Mouse (Mus musculus) embryo, embryonic 11.5 days (tissue): Measurements from ENCODE around the gene Aplnr.
A peak's percentile ranks its signal among the peaks of the same experiment; 100 is the strongest.

ENCODE experiments used
- DNase-seq: peaks from one replicate; pipeline ENCODE4 v3.0.0-alpha.2; 2012; ENCODE audit warnings: low read depth, low spot score

The Aplnr gene

DNA sequence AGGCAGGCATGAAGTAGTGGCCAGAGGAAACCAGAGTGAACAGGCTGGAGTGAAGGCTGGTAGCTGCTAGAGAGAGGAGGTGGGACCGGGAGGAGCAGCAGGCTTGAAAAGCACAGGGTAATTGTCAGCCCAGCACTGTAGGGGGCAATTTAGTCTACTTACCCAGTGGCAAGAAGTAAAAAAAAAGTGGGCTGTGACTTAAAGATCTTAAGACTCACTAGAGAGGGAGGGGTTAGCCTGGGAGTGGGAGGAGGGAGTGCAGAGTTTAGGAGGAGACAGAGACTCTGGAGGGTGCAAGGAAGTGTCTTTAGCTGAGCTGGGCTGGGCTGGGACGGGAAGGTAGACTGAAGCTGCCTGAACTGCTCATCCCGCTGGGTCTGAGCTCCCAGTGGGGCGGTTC, at the start of gene Aplnr:
Gene Aplnr (plus strand): TSS at position 137 of the 400 bp plus-strand sequence.
- no peak for DNase-seq

DNA sequence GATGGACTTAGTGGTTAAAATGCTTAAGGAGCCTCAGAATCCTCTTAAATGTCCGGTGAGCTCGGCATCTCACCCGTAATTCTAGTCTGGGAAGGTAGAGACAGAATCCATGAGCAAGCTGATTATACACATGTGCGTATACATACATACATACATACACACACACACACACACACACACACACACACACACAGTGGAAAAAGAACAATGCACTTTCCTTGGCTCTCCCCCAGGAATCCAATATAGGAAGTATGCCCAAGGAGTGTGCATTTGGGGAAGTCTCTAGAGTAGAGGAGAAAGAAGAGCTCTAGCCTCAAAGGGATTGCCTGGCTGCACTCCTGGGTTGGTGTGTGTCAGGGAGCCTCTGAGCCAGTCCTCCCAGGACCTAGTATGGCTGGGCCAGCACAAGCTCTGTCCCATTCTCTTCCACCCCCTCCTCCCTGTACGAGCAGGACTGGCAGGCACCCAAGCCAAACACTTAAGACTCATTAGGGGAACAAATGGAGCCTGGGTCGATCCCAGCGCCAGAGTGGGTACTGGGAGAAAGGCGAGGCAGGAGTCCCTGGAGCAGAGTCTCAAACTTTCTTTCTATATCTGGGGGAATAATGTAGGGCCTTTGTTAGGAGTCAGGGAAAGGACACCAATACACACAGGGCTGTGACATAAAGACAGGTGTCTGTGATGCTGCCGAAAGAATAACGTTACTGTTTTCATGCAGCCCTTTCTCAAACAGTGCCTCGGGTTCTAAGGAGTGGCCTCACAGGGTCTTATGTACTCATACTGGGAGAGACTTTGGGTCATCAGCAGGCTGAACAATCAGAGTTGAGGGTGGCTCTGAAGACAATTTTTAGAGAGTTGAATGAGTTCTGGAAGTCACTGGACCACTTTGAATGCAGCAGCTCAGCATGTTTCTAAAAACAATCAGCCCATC, 47.0 kb upstream of the Aplnr start:
- DNase-seq: no peak

DNA sequence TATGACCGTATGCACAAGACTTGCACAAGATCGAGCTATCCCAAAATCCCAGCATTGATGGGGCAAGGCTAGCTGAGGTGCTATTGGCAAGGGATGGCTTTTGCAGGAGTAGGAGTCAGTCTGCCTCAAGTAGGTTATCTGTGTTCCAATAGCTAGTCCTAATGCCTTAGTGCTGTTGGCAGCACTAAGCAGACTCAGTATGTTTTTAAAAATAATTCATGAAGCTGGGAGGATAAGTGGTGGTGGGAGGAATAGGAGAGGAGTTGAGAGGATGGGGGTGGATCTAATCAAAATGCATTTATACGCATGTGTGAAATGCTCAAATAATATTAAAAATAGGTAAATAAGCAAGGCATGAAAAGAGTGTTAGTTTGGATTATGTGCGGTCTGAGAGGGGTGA, 44.7 kb upstream of the Aplnr start:
- no peak for DNase-seq

DNA sequence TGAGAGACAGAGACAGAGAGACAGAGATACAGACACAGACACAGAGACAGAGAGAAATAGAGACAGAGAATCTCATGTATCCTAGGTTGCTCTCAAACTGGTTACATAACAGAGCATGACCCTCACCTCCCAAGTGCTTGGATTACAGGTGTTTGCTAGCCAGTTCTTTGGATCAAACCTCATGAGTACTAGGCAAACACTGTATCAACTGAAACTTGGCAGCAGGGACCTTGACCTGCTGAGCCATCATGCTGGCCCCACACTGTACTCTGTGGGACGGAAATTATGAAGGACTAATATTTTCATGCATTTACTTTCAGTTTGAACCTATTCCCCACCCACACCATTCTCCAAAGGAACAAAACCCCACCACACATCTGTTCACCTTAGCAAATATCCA, 42.6 kb upstream of the Aplnr start:
- DNase-seq: no peak

DNA sequence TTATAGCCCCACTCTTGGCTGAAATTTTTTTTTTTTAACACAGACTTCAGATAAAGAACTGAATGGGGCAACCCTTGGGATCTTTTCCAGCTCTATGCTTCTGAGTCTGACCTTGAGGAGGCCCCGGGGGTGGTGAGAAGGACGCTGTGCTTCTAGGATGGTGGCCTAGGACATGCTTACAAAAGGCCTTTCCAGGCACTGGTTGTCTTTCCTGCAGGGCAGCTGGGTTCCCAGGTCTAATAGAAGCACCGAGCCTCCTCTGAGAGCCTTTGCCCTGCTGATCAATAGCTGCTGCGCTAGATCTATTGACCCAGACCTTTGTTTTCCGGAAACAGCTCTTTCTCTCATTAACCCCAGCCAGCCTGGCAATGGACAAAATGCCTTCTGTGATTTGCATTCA, 40.1 kb upstream of the Aplnr start:
- DNase-seq: no peak

DNA sequence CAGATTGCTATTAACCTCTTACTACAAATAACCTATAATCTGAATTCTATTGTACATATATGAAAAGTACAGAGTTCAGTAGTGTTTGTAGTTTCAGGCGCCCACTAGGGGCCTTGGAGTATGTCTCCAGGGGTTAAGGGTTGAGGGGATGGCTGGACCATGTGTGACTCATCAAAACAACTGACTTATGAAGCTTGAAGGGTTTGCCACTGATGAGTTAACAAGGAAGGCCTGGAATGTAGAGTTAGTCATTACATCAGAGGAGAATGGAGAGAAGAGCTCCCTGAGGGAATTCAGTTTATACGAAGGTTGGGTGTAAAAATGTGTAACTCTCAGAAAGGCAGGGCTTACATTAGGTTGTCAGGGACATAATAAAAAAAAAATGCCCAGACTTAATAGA, 38.0 kb upstream of the Aplnr start:
- DNase-seq: no peak

DNA sequence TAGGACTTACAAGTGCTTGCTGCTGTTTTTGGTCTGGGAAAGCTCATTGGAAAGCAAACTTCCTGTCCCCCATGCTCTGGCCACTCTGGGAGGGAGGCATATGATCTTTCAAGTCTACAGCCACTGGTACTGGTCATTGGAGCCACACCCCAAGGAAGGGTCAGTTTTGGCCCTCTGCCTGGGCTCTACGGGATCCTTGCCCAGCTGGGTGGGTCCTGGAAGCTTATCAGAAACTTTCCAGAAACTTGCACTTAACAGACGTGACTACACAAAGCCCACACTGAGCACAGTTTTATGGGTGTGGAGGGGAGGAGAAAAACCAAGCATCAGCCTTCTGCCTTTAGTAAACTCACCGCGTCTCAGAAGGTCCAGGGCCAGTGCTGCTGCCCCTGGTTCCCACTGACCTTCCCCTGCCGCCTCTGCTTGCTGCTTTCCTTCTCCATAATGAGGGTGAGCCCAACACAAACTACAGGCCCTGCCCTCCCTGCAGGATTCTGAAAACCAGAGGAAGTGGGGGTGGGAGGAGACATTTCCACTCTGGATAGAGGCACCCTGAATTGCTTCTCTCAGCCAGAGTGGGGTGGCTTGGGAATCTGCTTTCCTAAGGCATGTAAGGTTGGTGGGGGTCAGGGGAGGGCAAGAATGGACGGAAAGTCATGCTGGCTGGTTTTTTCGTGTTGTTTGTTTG, 37.1 kb upstream of the Aplnr start:
- no peak for DNase-seq

DNA sequence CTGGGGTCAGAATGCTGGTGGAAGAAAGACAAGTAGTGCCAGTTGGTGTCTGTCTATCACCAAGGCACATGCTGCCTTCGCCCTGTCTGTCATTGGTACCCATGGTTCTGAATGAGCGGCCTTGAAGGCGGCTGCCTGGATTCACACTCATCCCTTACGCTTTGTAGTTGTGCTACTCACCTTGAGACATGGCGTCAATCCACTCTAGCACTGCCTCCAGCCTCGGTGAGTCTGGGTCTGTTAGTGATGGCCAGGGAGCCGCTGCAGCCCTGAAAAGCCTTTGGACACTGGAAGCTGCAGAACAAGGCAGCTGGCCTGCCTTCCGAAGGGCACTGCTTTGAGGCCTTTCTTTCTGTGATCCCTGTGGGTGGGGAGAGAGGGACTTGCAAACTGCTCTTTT, 32.8 kb upstream of the Aplnr start:
- no peak for DNase-seq

DNA sequence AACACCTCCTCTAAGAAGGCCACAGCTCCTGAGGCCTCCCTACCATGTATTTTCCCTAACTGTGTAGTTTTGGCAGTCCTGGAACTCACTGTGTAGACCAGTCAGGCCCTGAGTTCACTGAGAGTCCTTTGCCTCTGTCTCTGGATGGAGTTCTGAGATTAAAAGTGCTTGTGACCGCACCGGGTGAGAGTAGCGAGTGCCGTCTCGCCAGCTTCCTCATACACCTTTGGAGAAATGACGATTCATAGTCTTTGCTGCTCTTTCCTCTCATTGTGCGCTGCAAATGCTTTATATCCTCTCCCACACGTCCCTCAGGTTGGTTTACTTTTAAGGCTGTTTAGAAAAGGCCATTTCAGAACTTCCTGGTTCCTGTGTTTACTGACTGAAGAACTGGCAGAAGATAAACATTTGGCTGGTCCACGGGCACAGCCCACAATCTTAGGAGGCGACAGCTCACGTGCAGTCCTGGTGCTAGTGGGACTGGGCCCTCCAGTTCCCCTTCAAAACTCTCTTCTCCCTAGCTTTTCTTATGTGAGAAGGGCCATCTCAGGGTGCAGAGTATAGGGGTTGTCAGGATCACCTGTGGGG, 30.5 kb upstream of the Aplnr start:
- no peak for DNase-seq

DNA sequence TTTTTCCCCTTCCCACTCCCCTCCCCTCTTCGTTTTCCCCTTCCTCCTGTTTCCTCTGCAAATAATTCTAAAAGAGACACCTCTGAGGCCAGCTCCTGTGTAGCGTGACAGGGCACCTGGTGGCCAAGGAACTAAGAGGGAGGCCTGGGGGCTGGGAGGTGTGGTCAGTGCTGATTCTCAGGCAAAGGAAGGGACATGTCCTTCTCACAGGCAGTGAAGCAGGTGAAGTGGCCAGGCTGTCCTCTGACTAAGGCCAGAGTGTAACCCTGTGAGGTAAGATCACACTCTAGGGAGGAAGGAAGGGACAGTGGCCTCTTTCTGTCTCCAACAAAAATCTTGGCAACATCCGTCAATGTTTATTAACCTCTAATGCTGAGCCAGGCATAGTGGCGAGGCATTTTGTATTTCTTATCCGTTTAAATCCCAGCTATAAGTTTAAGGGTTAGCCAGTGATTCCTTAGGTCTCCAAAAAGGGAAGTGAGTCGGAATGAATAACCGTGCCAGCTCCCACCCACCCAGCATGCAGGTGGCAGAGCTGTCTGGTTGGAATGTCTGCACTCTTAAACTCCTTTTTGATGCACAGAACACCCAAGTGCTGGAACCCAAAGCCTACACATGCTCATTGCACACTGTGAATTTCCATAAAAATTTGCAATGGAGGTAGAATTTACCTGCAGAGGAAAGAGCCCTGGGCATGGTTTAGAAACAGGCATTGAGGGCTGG, 29.8 kb upstream of the Aplnr start:
- DNase-seq: no peak

DNA sequence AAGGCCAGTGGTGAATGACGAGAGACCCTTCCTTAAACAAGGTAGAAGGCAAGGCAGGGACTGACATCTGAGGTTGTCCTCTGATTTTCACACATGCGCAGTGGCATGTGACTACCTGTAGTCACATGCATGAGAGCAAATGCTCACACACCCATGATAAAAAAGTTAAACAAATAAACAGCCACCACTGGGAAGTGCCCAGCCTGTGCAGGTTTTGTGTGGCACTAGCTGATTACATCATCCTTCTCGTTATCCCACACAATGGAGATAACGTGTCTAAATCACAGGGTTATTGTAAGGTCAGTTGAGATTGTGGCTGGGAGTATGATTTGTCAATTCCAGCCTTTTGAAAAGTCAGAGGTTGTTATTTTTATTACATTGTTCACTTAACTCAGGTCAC, 29.1 kb upstream of the Aplnr start:
- DNase-seq: no peak

DNA sequence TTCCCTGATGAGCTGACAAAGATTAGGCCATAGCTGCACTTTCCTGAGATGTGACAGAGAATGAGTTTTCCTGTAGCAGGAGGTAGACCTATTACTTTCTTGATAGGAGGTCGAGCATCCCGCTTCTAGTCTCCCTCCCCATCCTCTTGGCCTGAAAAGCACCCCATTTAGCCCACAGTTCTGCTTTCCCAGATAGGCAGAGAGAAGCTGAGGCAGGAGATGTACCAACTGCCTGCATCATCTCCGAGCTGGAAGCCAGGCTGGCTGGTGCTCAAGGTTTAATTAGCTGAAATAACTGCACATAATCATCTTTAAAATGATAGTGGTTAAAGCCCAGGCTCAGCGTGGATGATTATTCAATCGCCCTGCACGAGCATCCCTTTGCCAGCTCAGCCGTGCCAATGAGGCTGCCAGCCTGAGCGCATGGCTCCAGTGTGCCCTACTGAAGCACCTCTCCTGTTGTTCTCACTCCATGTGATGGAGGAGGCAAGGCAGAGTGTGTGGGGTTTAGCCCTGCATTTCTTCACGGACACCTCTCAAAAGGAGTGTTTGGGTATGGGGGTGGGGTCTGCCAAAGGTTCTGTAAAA, 25.6 kb upstream of the Aplnr start:
- no peak for DNase-seq

DNA sequence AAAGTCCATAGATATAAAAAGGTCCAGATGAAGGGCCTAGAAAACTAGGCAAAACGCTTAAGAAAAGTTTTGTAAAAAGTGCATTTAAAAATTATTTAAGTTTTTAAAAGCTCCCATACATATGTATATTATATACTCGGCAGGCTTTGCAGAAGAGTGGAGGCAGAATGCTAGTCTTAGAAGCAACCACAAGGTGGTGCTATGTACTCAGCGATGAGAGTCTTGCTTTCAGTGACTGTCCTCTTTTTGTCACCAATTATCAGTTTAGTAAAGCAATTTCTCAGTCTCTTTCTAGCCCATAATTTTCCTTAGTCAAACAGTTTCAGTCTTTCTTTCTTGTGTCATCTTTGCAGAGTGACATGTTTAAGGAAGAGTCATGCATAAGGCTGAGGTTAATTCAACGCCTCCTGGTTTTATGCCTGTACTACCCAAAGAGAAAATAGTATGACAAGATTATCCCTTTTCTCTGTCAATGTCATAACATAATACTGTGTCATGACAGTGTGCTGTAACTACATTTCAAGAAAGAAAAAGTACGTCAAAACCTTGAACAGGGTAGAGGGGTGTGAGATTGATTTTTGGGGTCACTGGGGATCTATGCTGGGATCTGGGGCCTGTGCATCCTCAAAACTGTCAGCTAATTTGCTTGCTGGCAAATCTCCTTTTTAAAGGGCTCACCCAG, 12.7 kb upstream of the Aplnr start:
- peak; percentile 59 for DNase-seq

DNA sequence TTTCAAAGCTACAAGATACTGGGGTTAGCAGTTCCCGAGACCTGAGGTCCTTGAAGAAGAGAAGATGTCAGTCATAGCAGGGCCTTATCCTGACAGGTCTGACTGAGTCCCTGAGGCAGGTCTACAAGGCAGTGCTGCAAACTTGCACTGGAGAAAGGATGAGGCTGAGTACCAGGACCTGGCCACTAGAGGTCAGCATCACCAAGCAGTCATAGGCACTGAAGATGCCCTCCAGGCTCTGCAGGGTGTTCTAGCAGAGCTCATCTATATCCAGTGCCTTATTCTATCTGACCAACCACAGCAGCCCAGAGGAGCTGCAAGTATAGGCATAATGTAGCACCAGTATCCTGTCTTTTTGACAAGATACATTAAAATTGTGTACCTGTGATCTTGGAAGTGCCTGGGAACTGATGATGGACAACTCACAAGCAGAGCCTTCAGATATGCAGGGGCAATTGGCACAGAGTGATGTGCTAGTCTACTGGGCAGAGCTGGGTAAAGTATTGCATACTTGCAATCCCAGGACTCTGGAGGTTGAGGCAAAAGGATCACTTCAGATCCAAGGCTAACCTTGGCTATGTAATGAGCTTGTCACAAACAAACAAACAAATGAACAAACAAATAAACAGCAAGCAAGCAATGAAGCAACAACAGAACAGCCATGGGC, 12.0 kb upstream of the Aplnr start:
- DNase-seq: peak; percentile 43

DNA sequence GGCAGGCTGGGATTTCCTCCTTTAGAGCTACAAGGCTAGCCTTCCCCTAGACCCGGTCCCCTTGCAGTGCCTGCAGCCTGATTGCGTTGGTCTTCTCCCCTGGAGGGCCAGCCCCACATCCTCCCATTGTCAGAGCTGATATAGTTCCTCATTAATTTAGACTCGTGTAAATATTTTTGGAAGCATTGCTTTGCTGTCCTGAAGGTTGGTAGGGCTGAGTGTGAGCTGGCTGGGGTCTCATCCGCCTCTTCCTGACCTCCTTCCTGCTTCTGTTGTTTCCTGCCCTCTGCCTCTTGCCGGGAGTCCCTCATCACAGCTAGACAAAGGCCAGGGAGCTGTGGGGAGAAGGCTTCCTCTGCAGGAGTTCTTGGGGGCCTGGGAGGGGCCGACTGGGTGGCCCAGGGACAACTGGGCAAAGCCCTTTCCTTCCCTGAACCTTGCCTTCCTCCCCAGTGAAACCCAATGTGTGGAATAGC, 6.5 kb upstream of the Aplnr start:
- DNase-seq: no peak

DNA sequence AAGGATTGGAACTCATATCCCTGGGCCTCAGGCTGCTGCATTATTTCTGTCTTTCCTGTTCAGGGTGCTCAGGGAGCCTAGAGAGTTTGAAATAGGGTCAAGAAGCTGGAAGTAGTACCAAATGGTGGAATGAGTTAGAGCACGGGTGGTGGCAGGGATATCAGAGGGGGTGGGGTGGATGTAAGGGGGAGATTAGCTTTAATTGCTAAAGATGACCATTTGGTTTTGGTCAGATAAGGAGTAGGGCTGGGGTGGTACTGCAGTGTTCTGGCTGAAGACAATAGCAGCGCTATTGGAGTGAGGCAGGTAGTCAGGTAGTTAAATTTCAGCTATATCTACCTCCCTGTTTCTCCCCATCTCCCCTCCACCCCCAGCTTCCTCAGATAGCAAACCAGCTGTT, 4.8 kb upstream of the Aplnr start:
- DNase-seq: no peak

DNA sequence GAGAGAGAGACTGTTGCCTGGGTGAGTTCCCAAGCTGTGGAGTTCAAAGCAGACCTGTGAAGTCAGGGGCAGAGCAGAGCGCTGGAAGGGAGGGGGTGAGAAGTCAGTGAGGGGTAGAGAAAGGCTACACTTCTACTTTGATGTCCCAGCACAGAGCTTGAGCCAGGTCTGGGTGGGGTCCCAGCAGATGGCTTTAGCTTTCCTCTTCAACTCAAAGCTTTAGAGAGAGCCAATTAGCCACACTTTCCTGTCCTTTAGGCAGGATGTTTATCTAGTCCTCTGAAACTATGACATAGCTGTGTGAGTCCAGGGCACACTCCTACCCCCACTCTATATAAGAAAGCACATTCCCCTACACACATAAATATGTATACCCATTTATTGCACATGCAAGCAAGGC, 4.3 kb upstream of the Aplnr start:
- DNase-seq: no peak

DNA sequence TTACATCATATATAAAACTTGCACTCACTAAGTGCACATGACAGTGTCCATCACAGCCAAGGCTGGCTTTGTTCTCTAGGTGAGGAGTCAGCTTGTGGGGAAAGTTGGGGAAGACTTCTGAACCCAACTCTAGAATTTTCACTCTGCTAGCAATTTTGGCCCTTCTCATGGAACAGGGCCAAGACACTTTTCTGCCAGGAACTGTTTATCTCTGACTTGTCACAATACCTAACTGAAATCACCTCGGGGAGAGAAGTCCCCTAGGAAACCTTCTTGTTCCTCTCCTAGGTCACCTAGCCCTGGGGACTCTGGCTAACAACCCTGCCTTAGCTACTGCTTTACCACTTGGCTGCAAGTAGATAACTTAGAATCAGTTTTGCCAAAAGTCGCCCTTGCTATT, 3.8 kb upstream of the Aplnr start:
- DNase-seq: no peak

DNA sequence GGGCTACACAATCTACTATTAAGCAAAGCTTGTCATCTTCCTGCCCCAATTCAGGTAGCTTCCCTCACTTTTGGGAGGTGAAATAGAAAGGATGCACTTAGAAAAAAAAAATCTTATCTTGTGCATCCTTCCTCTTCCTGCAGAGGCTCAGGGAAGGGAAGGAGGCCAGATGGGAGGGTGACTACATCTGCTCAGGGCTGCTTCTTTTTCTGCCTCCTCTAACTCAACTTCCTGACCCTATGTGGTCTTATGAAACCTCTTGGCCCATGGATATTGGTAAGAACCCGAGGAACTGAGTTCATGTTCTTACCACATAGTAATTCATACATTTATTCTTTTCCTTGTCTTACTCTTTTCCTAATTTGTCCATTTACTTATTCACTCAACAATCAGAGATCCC, 926 bp upstream of the Aplnr start:
- no peak for DNase-seq

DNA sequence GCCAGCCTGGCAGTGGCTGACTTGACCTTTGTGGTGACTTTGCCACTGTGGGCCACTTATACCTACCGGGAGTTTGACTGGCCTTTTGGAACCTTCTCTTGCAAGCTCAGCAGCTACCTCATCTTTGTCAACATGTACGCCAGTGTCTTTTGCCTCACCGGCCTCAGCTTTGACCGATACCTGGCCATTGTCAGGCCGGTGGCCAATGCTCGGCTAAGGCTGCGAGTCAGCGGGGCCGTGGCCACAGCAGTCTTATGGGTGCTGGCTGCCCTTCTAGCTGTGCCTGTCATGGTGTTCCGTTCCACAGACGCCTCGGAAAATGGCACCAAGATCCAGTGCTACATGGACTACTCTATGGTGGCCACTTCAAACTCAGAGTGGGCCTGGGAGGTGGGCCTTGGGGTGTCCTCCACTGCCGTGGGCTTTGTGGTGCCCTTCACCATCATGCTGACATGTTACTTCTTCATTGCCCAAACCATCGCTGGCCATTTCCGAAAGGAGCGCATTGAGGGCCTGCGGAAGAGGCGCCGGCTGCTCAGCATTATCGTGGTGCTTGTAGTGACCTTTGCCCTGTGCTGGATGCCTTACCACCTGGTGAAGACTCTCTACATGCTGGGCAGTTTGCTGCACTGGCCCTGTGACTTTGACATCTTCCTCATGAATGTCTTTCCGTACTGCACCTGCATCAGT, 951 bp downstream of the Aplnr start:
- no peak for DNase-seq
